Mouse (Mus musculus): ENCODE data around the gene Cwc22. TPM values are rescaled to one million over a fixed set of nuclear protein-coding genes. Genes with fewer than 3 reads are reported as not detected.

The Cwc22 gene
- total RNA-seq, 4 experiments from 2014 or later = 12.7 to 18.0 (median 16.3) TPM

DNA sequence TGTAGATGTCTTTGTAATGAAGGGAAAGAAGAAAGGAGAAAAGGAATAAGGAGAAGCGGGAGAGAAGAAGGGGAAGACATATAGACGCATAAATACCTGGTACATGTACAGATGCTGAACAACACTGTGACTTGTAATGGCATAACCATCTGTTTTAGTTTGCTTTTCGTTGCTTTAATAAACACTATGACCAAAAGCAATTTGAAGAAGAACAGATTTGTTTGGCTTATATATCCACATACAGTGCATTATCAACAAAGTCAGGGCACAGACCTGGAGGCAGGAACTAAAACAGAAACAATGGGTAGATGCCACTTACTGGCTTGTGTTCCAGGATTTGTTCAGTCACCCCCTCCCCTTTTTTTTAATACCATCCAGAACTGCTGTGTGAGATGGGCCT is 24.4 kb upstream of the Cwc22 start:
- DNase-seq (ENCODE audit: low spot score in 2 of 2) = no peak

- DNase-seq (ENCODE audit: low spot score in 2 of 2) = no peak
Measured at GRCm38 (mm10) chr2:77969956-77970355, 23.8 kb upstream of the Cwc22 start.

DNA sequence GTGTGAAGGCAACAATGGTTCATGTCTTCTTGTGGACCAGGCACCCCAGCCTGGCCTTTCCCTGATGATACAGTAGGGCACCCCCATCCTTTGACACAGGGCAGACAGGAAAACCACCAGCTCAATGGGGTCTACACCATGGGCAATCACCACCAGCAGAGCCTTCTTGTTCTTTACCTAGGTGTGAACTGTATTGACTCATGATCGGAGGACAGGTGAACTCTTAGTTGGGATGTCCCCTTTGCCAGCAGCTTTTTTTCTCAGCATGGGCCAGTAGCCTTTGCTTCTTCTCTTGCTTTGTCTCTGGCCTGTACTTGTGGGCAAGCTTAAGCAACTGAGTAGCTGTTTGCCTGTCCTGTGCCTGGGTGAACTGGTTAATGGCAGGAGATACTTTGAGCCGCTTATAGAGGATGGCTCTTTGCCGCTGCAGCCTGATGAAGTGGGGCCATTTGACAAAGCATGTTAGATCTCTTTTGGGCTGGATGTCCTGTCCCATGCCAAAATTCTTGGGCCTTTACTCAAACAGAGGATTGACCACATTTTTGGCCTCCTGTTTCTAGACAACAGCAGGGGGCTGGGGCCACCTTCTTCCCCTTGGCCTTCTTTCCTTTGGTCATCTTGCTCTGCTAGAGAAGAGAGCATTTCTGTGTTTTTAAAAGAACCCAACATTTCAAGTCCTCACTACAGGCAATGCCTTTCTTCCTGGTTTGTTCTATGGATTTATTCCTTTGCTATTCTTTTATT is 16.4 kb upstream of the Cwc22 start:
- no peak for DNase-seq (ENCODE audit: low spot score in 2 of 2)

DNA sequence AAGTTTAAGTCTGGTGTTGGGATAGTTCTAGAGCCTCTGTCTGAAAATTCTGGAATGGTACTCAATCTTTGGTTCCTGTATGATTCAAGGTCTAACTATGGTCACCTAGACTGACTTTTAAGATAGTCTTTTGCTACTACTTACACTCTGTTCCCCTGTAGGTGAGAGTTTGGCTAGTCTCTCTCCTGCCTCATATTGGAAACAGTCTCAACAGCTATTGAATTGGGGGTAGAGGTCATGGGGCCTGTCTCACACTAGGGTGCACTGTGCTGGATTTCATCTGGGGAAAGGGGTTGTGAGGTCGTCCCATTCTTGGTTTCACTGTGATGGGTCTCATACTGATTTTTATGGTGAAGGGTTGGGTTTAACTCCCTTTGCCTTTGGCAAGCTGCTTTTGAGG is 15.1 kb upstream of the Cwc22 start:
- DNase-seq (ENCODE audit: low spot score in 2 of 2) = no peak

DNA sequence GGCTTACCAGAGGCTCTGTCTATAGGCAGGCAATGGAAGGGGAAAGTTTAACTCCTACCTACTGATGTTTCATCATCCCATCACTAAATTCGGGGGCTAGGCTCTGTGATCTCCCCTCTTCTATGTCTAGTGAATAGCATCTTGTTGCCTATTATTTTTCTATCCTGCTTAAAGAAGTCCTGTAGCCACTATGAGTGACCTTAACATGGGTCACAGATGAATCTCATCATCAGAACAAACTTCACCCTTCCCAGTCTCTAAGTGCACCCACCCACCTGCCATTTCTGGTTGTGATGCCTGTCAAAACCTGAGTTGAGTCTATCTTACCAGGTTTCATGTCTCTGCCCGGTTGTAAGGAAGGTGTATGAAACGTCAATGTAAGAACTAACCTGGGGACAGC is 14.5 kb upstream of the Cwc22 start:
- no peak for DNase-seq (ENCODE audit: low spot score in 2 of 2)

DNA sequence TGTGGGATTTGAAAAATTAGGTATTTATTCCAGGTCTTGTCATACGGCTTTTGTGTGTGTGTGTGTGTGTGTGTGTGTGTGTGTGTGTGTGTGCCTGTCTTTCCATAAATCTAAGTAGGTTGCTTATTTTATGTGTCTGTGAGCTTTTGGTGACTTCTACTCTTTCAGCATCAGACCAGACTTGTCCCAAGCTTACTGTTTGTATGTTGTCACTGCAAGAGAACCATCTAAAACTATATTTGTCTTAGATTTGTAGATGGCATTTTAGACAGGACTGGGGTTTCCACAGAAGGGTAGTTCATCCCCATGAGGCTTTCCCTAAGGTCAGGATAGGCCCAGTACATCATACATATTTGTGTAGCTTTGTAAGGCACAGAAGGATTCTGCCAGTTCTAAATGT is 13.2 kb upstream of the Cwc22 start:
- no peak for DNase-seq (ENCODE audit: low spot score in 2 of 2)

- no peak for DNase-seq (ENCODE audit: low spot score in 2 of 2)
Measured at GRCm38 (mm10) chr2:77951415-77951913, 5.3 kb upstream of the Cwc22 start.

DNA sequence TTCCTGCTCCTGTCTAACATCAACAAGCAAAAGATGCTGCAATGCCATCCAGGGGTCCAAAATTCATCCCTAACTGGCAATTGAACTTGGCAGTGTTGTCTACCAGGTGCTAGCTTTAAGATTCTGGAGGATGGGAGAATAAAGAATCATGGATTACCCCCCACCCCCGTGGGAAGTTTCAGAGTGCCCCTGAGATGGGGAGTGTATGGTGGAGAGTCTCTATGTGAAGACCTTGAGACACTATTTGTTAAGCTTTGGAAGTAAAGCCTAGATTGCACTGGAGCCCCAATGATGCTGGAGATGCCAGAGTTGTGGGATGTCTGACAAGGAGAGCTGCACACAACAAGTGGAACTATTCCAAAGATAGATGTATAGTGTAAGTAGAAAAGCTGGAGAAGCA is 3.9 kb upstream of the Cwc22 start:
- DNase-seq (ENCODE audit: low spot score in 2 of 2) = no peak

GRCm38 (mm10) chr2:77949521-77949920 is 3.3 kb upstream of the Cwc22 start:
- DNase-seq (ENCODE audit: low spot score in 2 of 2) = no peak

DNA sequence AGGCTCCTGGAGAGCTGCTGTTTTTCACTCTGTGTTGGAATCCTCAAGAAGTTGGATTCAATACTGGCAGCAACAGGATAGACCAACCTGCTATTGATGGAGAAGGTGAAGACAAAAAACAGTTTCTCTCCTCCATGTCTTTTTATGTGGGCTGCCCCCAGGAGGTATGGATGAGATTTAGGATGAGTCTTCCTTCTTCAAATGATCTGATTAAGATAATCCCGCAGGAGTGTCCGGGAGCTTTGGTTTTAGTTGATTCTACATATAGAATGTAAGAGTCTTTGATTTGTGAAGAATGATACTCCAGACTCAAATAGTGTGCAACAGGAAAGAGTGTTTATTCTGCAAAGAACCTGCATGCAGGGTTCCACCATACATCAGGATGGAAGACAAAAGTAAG is 2.7 kb upstream of the Cwc22 start:
- no peak for DNase-seq (ENCODE audit: low spot score in 2 of 2)

DNA sequence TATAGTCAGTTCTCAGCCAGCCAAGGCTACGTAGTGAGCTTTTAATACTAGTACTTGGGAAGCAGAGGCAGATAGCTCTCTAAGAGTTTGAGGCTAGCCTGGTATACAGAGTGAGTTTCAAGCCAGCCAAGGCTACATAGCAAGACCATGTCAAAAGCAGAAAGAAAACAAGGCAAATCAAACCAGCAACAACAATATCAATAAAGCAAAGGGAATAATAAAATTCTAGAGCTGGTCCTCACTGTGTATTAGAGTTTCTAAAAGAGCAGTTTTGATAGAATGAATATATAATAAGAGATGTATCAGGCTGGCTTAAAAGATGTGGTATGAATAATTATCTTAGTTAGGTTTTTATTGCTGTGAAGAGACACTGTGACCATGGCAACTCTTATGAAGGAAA is 2.0 kb upstream of the Cwc22 start:
- no peak for DNase-seq (ENCODE audit: low spot score in 2 of 2)

DNA sequence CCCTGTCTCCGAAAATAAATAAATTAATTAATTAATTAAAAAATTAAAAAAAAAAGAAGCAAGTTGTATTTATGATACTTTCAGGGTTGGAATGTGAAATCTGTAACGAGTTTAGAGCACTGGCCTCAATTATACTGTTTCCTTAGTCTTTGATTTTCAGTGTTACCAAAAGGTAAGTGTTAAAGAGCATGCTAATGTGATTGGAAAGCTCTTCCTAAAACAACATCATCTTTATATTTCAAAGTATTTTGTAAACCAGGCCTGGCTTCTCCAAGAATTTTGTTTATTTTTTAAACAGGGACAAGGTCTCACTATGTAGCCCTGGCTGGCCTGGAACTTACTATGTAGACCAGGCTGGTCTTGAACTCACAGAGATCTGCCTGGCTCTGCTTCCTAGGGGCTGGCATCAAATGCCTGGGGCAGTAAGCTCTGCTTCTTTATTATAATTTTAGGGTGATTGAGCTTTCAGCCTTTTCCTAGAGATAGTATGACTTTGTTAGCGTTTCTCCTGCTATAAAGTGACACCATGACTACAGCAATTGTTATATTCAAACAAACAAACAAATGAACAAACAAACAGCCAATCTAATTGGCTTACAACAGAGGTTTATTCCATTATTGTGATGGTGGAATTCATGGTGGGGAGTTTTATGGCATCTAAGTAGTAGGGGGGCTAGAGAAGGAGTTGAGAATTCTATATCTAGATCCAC is 1.1 kb upstream of the Cwc22 start:
- no peak for DNase-seq (ENCODE audit: low spot score in 2 of 2)

- DNase-seq (ENCODE audit: low spot score in 2 of 2) = no peak
Measured at GRCm38 (mm10) chr2:77944860-77945595, 1.1 kb downstream of the Cwc22 start.

- no peak for DNase-seq (ENCODE audit: low spot score in 2 of 2)
Measured at GRCm38 (mm10) chr2:77944281-77944680, 1.9 kb downstream of the Cwc22 start.

- no peak for DNase-seq (ENCODE audit: low spot score in 2 of 2)
Measured at GRCm38 (mm10) chr2:77941944-77942343, 4.2 kb downstream of the Cwc22 start.

GRCm38 (mm10) chr2:77938317-77938716 is 7.9 kb downstream of the Cwc22 start:
- DNase-seq (ENCODE audit: low spot score in 2 of 2) = no peak

GRCm38 (mm10) chr2:77937818-77938217 is 8.4 kb downstream of the Cwc22 start:
- no peak for DNase-seq (ENCODE audit: low spot score in 2 of 2)

DNA sequence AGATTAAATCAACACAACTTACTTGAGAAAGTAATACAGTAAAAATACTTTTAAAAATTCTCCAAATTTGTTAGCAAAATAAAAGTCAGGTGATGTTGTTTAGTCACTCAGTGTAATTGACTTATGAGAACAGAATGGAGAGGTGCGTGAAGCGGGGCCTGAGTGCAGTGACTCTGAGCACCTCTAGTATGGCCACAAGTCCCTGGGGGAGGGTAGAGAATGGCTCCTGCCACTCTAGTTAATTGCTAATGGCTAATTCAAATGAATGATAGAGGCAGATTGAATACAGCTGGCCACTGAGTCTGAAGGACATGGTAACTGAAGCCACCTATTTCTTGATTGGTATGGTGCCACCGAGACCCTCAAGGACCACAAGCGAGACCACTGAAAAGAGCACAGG is 12.0 kb downstream of the Cwc22 start:
- no peak for DNase-seq (ENCODE audit: low spot score in 2 of 2)

- no peak for DNase-seq (ENCODE audit: low spot score in 2 of 2)
Measured at GRCm38 (mm10) chr2:77933630-77934029, 12.5 kb downstream of the Cwc22 start.

DNA sequence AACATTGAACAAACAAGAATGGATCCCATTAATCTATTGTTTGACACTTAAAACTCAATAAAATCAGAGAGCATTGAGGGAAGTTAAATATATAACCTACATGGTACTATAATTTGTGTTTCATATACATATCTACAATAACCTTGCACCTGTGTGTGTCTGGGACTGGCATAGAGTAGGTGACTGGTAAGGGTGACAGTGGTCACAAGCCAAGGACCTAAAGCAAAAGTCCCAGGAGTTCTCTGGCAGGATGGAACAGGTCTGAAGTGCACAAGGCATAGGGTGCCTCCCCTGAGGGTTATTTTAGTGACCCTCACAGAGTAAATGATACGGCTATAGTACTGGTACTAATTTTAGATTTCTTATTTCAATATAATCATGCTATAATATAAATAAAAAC is 14.2 kb downstream of the Cwc22 start:
- no peak for DNase-seq (ENCODE audit: low spot score in 2 of 2)

GRCm38 (mm10) chr2:77928352-77928751 is 17.8 kb downstream of the Cwc22 start:
- no peak for DNase-seq (ENCODE audit: low spot score in 2 of 2)

GRCm38 (mm10) chr2:77926468-77926867 is 19.7 kb downstream of the Cwc22 start:
- DNase-seq (ENCODE audit: low spot score in 2 of 2) = no peak

Data from gastrocnemius, adult 8-10 months (tissue).